In the genomic region with DNA sequence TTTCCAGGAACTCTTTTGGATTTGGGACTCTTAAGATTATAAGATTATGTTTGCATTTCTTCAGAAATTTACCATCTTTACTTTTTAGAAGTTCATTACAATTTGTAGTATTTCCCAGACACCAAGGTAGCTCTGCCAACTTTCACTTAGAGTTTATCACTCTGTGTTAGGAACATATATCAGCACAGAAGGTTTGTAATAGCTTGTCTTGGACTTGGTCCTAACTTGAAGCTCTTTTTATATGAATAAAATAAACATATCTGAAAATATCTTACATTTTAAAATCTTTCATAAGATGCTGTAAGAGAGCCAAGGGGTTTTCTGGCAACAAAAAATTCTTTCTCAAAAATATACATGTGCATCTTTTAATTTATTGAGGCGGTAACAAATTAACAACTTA, we compare ENCODE assay signal across 20 mouse cellular contexts.
"Had no signal": no experiment of that assay in that cellular context is flagged by ENCODE, and none has a peak within 500 bp of the region (broad histone marks: within the 10 kb centered on the region; RNA-seq: fewer than 3 reads in every experiment).

No protein-coding gene starts in this region.

- H3K4me3 ChIP-seq: lung, embryonic 15.5 days; midbrain, embryonic 10.5 days; midbrain, embryonic 12.5 days; myocyte; neural tube, embryonic 13.5 days; neural tube, embryonic 15.5 days had no signal

- DNase-seq: lung, adult 18-20 months; lung, postnatal 14 days; lung, postnatal 4 days; midbrain, embryonic 14.5 days; retina, postnatal 1 day; right cerebral cortex, adult 18-20 months; right cerebral cortex, postnatal 25 days; right cerebral cortex, postnatal 4 days; spleen, adult 18-20 months; thymus, adult 2 months; thymus, postnatal 25 days; thymus, postnatal 4 days had no signal

- H3K4me1 ChIP-seq: lung, embryonic 15.5 days; midbrain, embryonic 10.5 days; midbrain, embryonic 12.5 days; neural tube, embryonic 13.5 days; neural tube, embryonic 15.5 days had no signal

- ATAC-seq: lung, postnatal 0 days; midbrain, embryonic 16.5 days had no signal

- H3K9me3 ChIP-seq: lung, embryonic 15.5 days; midbrain, embryonic 10.5 days; midbrain, embryonic 12.5 days; neural tube, embryonic 13.5 days; neural tube, embryonic 15.5 days had no signal

- H3K27ac ChIP-seq: lung, embryonic 15.5 days; midbrain, embryonic 10.5 days; midbrain, embryonic 12.5 days; neural tube, embryonic 13.5 days; neural tube, embryonic 15.5 days had no signal

- H3K4me2 ChIP-seq: lung, embryonic 15.5 days; midbrain, embryonic 12.5 days; neural tube, embryonic 13.5 days; neural tube, embryonic 15.5 days had no signal

- H3K9ac ChIP-seq: lung, embryonic 15.5 days; midbrain, embryonic 12.5 days; neural tube, embryonic 13.5 days; neural tube, embryonic 15.5 days had no signal

- H3K27me3 ChIP-seq: lung, embryonic 15.5 days; midbrain, embryonic 12.5 days; neural tube, embryonic 13.5 days; neural tube, embryonic 15.5 days had no signal

- H3K36me3 ChIP-seq: lung, embryonic 15.5 days; midbrain, embryonic 10.5 days; midbrain, embryonic 12.5 days; neural tube, embryonic 13.5 days; neural tube, embryonic 15.5 days had no signal
